20 mouse cellular contexts compared by ENCODE assay signal in the genomic region with DNA sequence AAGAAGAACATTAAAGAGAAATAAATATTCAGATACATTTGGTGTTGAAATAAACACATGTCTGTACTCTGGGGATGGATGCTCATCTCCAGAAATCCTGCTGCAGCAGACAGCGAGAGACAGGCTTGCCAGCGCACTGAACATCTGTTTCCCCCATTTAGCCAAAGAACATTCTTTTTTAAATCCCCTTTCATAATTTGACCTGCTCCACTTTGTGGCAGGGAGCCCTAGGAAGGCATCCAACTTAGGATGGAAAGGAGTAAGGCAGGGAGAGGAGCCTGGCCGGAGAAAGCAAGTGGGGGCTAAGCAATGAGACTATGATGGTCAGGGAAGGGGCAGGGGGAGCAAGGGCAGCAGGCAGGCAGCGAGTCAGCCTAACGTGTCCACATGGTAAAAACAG. TPM values are rescaled to one million over a fixed set of nuclear protein-coding genes. Genes with fewer than 3 reads are reported as not detected.
A peak's percentile ranks its signal among the peaks of the same experiment; 100 is the strongest.
DNase-seq lines count a peak whose midpoint lies in the region; ATAC-seq and TF ChIP-seq lines count a peak whose summit lies in the region.
"Had no signal": no experiment of that assay in that cellular context is flagged by ENCODE, and none has a peak within 500 bp of the region (broad histone marks: within the 10 kb centered on the region; RNA-seq: fewer than 3 reads in every experiment).

No protein-coding gene starts in this region.

- no peak for ATAC-seq in embryonic facial prominence, embryonic 12.5 days (ENCODE audit: insufficient number of reproducible peaks, insufficient read depth, low FRiP score, low TSS enrichment)
- ATAC-seq in limb, embryonic 12.5 days (ENCODE audit: insufficient number of reproducible peaks, insufficient read depth, low FRiP score, low TSS enrichment, low read depth) = no peak
- no peak for ATAC-seq in heart, postnatal 0 days (ENCODE audit: insufficient read depth, low read depth)
- ATAC-seq in stomach, embryonic 14.5 days (ENCODE audit: insufficient number of reproducible peaks, insufficient read depth, low FRiP score, low read depth) = no peak
- ATAC-seq: forebrain, embryonic 15.5 days; intestine, embryonic 16.5 days had no signal

- peak overlapping the region; percentile 69; the same call in 1 of the 2 replicates for H3K27ac ChIP-seq in embryonic facial prominence, embryonic 12.5 days
- H3K27ac ChIP-seq in embryonic facial prominence, embryonic 10.5 days (replicated peaks) = no peak overlapping the region
- peak overlapping the region; percentile 59; the same call in 1 of the 2 replicates for H3K27ac ChIP-seq in limb, embryonic 12.5 days
- no peak overlapping the region for H3K27ac ChIP-seq in limb, embryonic 10.5 days
- H3K27ac ChIP-seq in heart, postnatal 0 days (ENCODE audit: low read depth) = peak overlapping the region; percentile 32; the same call in 1 of the 2 replicates
- H3K27ac ChIP-seq in stomach, embryonic 14.5 days (ENCODE audit: low read length) = 0 out of 2 replicates have a peak overlapping the region, but pooled peaks have one; percentile 2
- H3K27ac ChIP-seq: forebrain, embryonic 15.5 days; hindbrain, embryonic 10.5 days; kidney, postnatal 0 days; layer of hippocampus, adult 2 months; lung, embryonic 15.5 days; stomach, embryonic 15.5 days had no signal

- no peak for TF ChIP-seq EP300 in heart, postnatal 0 days (IDR thresholded peaks at IDR 0.05; ENCODE audit: low read depth)

- no peak for TF ChIP-seq CTCF in heart, postnatal 0 days (IDR thresholded peaks at IDR 0.05; ENCODE audit: low read depth)

- H3K4me1 ChIP-seq in embryonic facial prominence, embryonic 12.5 days = peaks cover 26% of the 10 kb centered on the region; the same call in 1 of the 2 replicates
- peaks cover 21% of the 10 kb centered on the region for H3K4me1 ChIP-seq in embryonic facial prominence, embryonic 10.5 days
- H3K4me1 ChIP-seq in limb, embryonic 12.5 days (replicated peaks) = peaks cover 25% of the 10 kb centered on the region
- H3K4me1 ChIP-seq in limb, embryonic 10.5 days = peaks cover 17% of the 10 kb centered on the region
- H3K4me1 ChIP-seq in heart, postnatal 0 days (ENCODE audit: control insufficient read depth, insufficient read depth) = peaks cover 32% of the 10 kb centered on the region; the same call in 1 of the 2 replicates
- H3K4me1 ChIP-seq in stomach, embryonic 14.5 days (ENCODE audit: control insufficient read depth, insufficient read depth, low read length) = peaks cover 8% of the 10 kb centered on the region; the same call in 1 of the 2 replicates
- H3K4me1 ChIP-seq: forebrain, embryonic 15.5 days; megakaryocyte, embryonic 14.5 days had no signal

- no peak overlapping the region for H3K9ac ChIP-seq in embryonic facial prominence, embryonic 12.5 days
- no peak overlapping the region; the same call in 1 of the 2 replicates for H3K9ac ChIP-seq in limb, embryonic 12.5 days (replicated peaks)
- H3K9ac ChIP-seq in heart, postnatal 0 days (replicated peaks; ENCODE audit: low read depth, low read length) = no peak overlapping the region
- no peak overlapping the region for H3K9ac ChIP-seq in stomach, embryonic 14.5 days (replicated peaks; ENCODE audit: low read depth, low read length)
- H3K9ac ChIP-seq: forebrain, embryonic 15.5 days; lung, embryonic 15.5 days; stomach, embryonic 15.5 days had no signal

- no peak for DNase-seq in embryonic facial prominence, embryonic 10.5 days (ENCODE audit: low spot score)
- no peak for DNase-seq in limb, embryonic 10.5 days (ENCODE audit: low spot score)
- DNase-seq in heart, postnatal 0 days (ENCODE audit: low spot score) = no peak
- no peak for DNase-seq in spleen, postnatal 14 days (ENCODE audit: low spot score in 2 of 2)
- DNase-seq in cerebellum, postnatal 36 days = no peak
- DNase-seq: adrenal gland, postnatal 25 days; thymus, postnatal 25 days had no signal

- no peaks in the 10 kb centered on the region for H3K36me3 ChIP-seq in embryonic facial prominence, embryonic 12.5 days
- no peaks in the 10 kb centered on the region for H3K36me3 ChIP-seq in embryonic facial prominence, embryonic 10.5 days (replicated peaks)
- H3K36me3 ChIP-seq in limb, embryonic 12.5 days = no peaks in the 10 kb centered on the region
- no peaks in the 10 kb centered on the region for H3K36me3 ChIP-seq in limb, embryonic 10.5 days
- no peaks in the 10 kb centered on the region for H3K36me3 ChIP-seq in heart, postnatal 0 days (replicated peaks; ENCODE audit: control insufficient read depth, insufficient read depth, low read length)
- no peaks in the 10 kb centered on the region for H3K36me3 ChIP-seq in stomach, embryonic 14.5 days (ENCODE audit: control insufficient read depth, insufficient read depth, low read length)
- H3K36me3 ChIP-seq: forebrain, embryonic 15.5 days; hindbrain, embryonic 10.5 days; lung, embryonic 15.5 days; stomach, embryonic 15.5 days had no signal

- no peak overlapping the region for H3K4me2 ChIP-seq in embryonic facial prominence, embryonic 12.5 days (replicated peaks)
- no peak overlapping the region for H3K4me2 ChIP-seq in limb, embryonic 12.5 days
- no peak overlapping the region for H3K4me2 ChIP-seq in heart, postnatal 0 days (ENCODE audit: low read depth, low read length)
- H3K4me2 ChIP-seq in stomach, embryonic 14.5 days (replicated peaks; ENCODE audit: low read depth, low read length) = no peak overlapping the region
- H3K4me2 ChIP-seq: forebrain, embryonic 15.5 days; liver, embryonic 11.5 days; lung, embryonic 15.5 days; stomach, embryonic 15.5 days had no signal

- H3K27me3 ChIP-seq in embryonic facial prominence, embryonic 12.5 days = no peaks in the 10 kb centered on the region
- no peaks in the 10 kb centered on the region for H3K27me3 ChIP-seq in embryonic facial prominence, embryonic 10.5 days (replicated peaks; ENCODE audit: low read depth, poor library complexity, severe bottlenecking)
- no peaks in the 10 kb centered on the region for H3K27me3 ChIP-seq in limb, embryonic 12.5 days
- H3K27me3 ChIP-seq in limb, embryonic 10.5 days (ENCODE audit: low read depth, poor library complexity, severe bottlenecking) = no peaks in the 10 kb centered on the region
- no peaks in the 10 kb centered on the region for H3K27me3 ChIP-seq in heart, postnatal 0 days (ENCODE audit: control insufficient read depth, insufficient read depth, low read length)
- H3K27me3 ChIP-seq in stomach, embryonic 14.5 days (ENCODE audit: control insufficient read depth, insufficient read depth, low read length) = no peaks in the 10 kb centered on the region
- H3K27me3 ChIP-seq: forebrain, embryonic 15.5 days; lung, embryonic 15.5 days; stomach, embryonic 15.5 days had no signal

- whole genome bisulfite sequencing in embryonic facial prominence, embryonic 12.5 days = 43% methylated on average over 5 of the region's 5 CpGs
- 66% methylated on average over 5 of the region's 5 CpGs for WGBS in embryonic facial prominence, embryonic 10.5 days
- WGBS in limb, embryonic 12.5 days = 41% methylated on average over 5 of the region's 5 CpGs
- WGBS in limb, embryonic 10.5 days = 63% methylated on average over 5 of the region's 5 CpGs
- 57% methylated on average over 5 of the region's 5 CpGs for WGBS in heart, postnatal 0 days
- WGBS in stomach, embryonic 14.5 days = 23% methylated on average over 5 of the region's 5 CpGs

- H3K4me3 ChIP-seq in embryonic facial prominence, embryonic 12.5 days = no peak overlapping the region
- H3K4me3 ChIP-seq in embryonic facial prominence, embryonic 10.5 days = no peak overlapping the region
- H3K4me3 ChIP-seq in limb, embryonic 12.5 days (replicated peaks) = no peak overlapping the region
- no peak overlapping the region for H3K4me3 ChIP-seq in limb, embryonic 10.5 days
- H3K4me3 ChIP-seq in heart, postnatal 0 days (ENCODE audit: low read depth, low read length) = no peak overlapping the region
- H3K4me3 ChIP-seq in stomach, embryonic 14.5 days (ENCODE audit: low read depth, low read length) = no peak overlapping the region
- H3K4me3 ChIP-seq: forebrain, embryonic 15.5 days; hindbrain, embryonic 10.5 days; layer of hippocampus, adult 2 months; lung, embryonic 15.5 days; megakaryocyte, embryonic 14.5 days; stomach, embryonic 15.5 days had no signal

- no peaks in the 10 kb centered on the region for H3K9me3 ChIP-seq in embryonic facial prominence, embryonic 12.5 days
- no peaks in the 10 kb centered on the region for H3K9me3 ChIP-seq in embryonic facial prominence, embryonic 10.5 days
- H3K9me3 ChIP-seq in limb, embryonic 12.5 days = no peaks in the 10 kb centered on the region
- H3K9me3 ChIP-seq in limb, embryonic 10.5 days (replicated peaks) = no peaks in the 10 kb centered on the region
- H3K9me3 ChIP-seq in heart, postnatal 0 days (replicated peaks; ENCODE audit: control insufficient read depth, low read length) = no peaks in the 10 kb centered on the region
- no peaks in the 10 kb centered on the region for H3K9me3 ChIP-seq in stomach, embryonic 14.5 days (ENCODE audit: control insufficient read depth, low read depth, low read length)
- H3K9me3 ChIP-seq: forebrain, embryonic 15.5 days; hindbrain, embryonic 10.5 days; lung, embryonic 15.5 days; megakaryocyte, embryonic 14.5 days; stomach, embryonic 15.5 days had no signal

RNA-seq across cellular contexts. Expression of a gene that starts 21.6 kb away (rescaled TPM):
- polyA plus RNA-seq in embryonic facial prominence, embryonic 12.5 days (2016; fragmentation: Nextera tagmentation; extraction: Ambion mirVana) = 33.7 and 35.1 TPM in 2 replicates
- 23.1 and 27.4 TPM in 2 replicates for polyA plus RNA-seq in embryonic facial prominence, embryonic 10.5 days (2016; fragmentation: Nextera tagmentation; extraction: Ambion mirVana)
- 33.3 and 34.8 TPM in 2 replicates for polyA plus RNA-seq in limb, embryonic 12.5 days (2016; fragmentation: Nextera tagmentation; extraction: Ambion mirVana)
- polyA plus RNA-seq in limb, embryonic 10.5 days (2016; fragmentation: Nextera tagmentation; extraction: Ambion mirVana) = 24.9 and 32.1 TPM in 2 replicates
- total RNA-seq in heart, postnatal 0 days (2014; rRNA removed; ENCODE audit: low replicate concordance) = 70.2 and 89.1 TPM in 2 replicates
- polyA plus RNA-seq in heart, postnatal 0 days (2015; fragmentation: Nextera tagmentation; extraction: Ambion mirVana) = 10.4 and 11.7 TPM in 2 replicates
- 31.8 and 35.3 TPM in 2 replicates for polyA plus RNA-seq in stomach, embryonic 14.5 days (2014; fragmentation: Nextera tagmentation; extraction: Ambion mirVana)
- total RNA-seq: monocyte, adult 5-6 weeks had no signal

Comparison
In these comparisons a context has a peak if more than half of its experiments do, and no peak if none do; other contexts are left out.
1. H3K27ac ChIP-seq: peak in embryonic facial prominence, embryonic 12.5 days (single experiment), limb, embryonic 12.5 days (single experiment), heart, postnatal 0 days (single experiment) and stomach, embryonic 14.5 days (single experiment); none in embryonic facial prominence, embryonic 10.5 days (single experiment) and limb, embryonic 10.5 days (single experiment).